Comparison of ENCODE assay signal across 9 mouse cellular contexts in genomic region chr7:4546050-4546449, GRCm38 (mm10). TPM values are rescaled to one million over a fixed set of nuclear protein-coding genes. Genes with fewer than 3 reads are reported as not detected.
DNase-seq lines count a peak whose midpoint lies in the region; ATAC-seq lines count a peak whose summit lies in the region.
"Had no signal": no experiment of that assay in that cellular context is flagged by ENCODE, and none has a peak within 500 bp of the region (broad histone marks: within the 10 kb centered on the region; RNA-seq: fewer than 3 reads in every experiment).

No protein-coding gene starts in this region.

- H3K4me1 ChIP-seq in kidney, embryonic 16.5 days (ENCODE audit: insufficient read depth, low read length) = peaks cover 14% of the 10 kb centered on the region
- no peaks in the 10 kb centered on the region; the same call in 1 of the 2 replicates for H3K4me1 ChIP-seq in embryonic facial prominence, embryonic 11.5 days (ENCODE audit: control insufficient read depth, insufficient read depth, low read length)
- peaks cover 20% of the 10 kb centered on the region for H3K4me1 ChIP-seq in forebrain, embryonic 15.5 days
- H3K4me1 ChIP-seq in midbrain, embryonic 11.5 days (ENCODE audit: control insufficient read depth, insufficient read depth, low read length) = peaks cover 8% of the 10 kb centered on the region

- no peak overlapping the region for H3K9ac ChIP-seq in kidney, embryonic 16.5 days (replicated peaks; ENCODE audit: low read length)
- no peak overlapping the region; the same call in 1 of the 2 replicates for H3K9ac ChIP-seq in embryonic facial prominence, embryonic 11.5 days (replicated peaks; ENCODE audit: low read length)
- H3K9ac ChIP-seq in forebrain, embryonic 15.5 days (replicated peaks) = peak overlapping the region; percentile 50
- peak overlapping the region; percentile 51; the same call in 1 of the 2 replicates for H3K9ac ChIP-seq in midbrain, embryonic 11.5 days (ENCODE audit: low read length)

- H3K27me3 ChIP-seq in kidney, embryonic 16.5 days (ENCODE audit: insufficient read depth, low read length) = no peaks in the 10 kb centered on the region
- H3K27me3 ChIP-seq in embryonic facial prominence, embryonic 11.5 days (ENCODE audit: control insufficient read depth, insufficient read depth, low read length) = peaks cover 2% of the 10 kb centered on the region; the same call in 1 of the 2 replicates
- H3K27me3 ChIP-seq in forebrain, embryonic 15.5 days = no peaks in the 10 kb centered on the region
- no peaks in the 10 kb centered on the region for H3K27me3 ChIP-seq in midbrain, embryonic 11.5 days (ENCODE audit: control insufficient read depth, insufficient read depth, low read length)

- no peak overlapping the region for H3K27ac ChIP-seq in kidney, embryonic 16.5 days (ENCODE audit: low read length)
- H3K27ac ChIP-seq in embryonic facial prominence, embryonic 11.5 days (replicated peaks; ENCODE audit: low read depth, low read length) = no peak overlapping the region
- peak overlapping the region; percentile 92 for H3K27ac ChIP-seq in forebrain, embryonic 15.5 days (replicated peaks)
- H3K27ac ChIP-seq in midbrain, embryonic 11.5 days (ENCODE audit: low read depth, low read length) = peak overlapping the region; percentile 42; the same call in 1 of the 2 replicates

- no peak for DNase-seq in kidney, postnatal 36 days
- DNase-seq in embryonic facial prominence, embryonic 11.5 days (ENCODE audit: low spot score) = no peak
- no peak for DNase-seq in midbrain, embryonic 11.5 days (ENCODE audit: low spot score, missing footprints)
- DNase-seq in embryo, embryonic 10.5 days (ENCODE audit: low spot score) = no peak
- no peak for DNase-seq in yolk sac, embryonic 10.5 days (ENCODE audit: low spot score)
- no peak for DNase-seq in right cerebral cortex, postnatal 36 days (ENCODE audit: low spot score in 2 of 2)

- H3K4me3 ChIP-seq in kidney, embryonic 16.5 days (ENCODE audit: low read length) = no peak overlapping the region
- no peak overlapping the region for H3K4me3 ChIP-seq in embryonic facial prominence, embryonic 11.5 days (ENCODE audit: low read depth, low read length)
- H3K4me3 ChIP-seq in forebrain, embryonic 15.5 days = peak overlapping the region; percentile 48
- H3K4me3 ChIP-seq in midbrain, embryonic 11.5 days (ENCODE audit: low read depth, low read length) = peak overlapping the region; percentile 45

- WGBS in kidney, embryonic 16.5 days = 78% methylated on average over 15 of the region's 15 CpGs
- 70% methylated on average over 15 of the region's 15 CpGs for WGBS in embryonic facial prominence, embryonic 11.5 days
- WGBS in forebrain, embryonic 15.5 days = 73% methylated on average over 15 of the region's 15 CpGs
- 77% methylated on average over 15 of the region's 15 CpGs for WGBS in midbrain, embryonic 11.5 days

- H3K9me3 ChIP-seq in kidney, embryonic 16.5 days (ENCODE audit: low read length) = no peaks in the 10 kb centered on the region
- no peaks in the 10 kb centered on the region for H3K9me3 ChIP-seq in embryonic facial prominence, embryonic 11.5 days (replicated peaks; ENCODE audit: control insufficient read depth, low read length)
- H3K9me3 ChIP-seq in forebrain, embryonic 15.5 days = no peaks in the 10 kb centered on the region
- no peaks in the 10 kb centered on the region for H3K9me3 ChIP-seq in midbrain, embryonic 11.5 days (ENCODE audit: control insufficient read depth, low read length)

- peak overlapping the region; percentile 66 for H3K4me2 ChIP-seq in kidney, embryonic 16.5 days (replicated peaks; ENCODE audit: low read depth, low read length)
- peak overlapping the region; percentile 65 for H3K4me2 ChIP-seq in embryonic facial prominence, embryonic 11.5 days (ENCODE audit: low read depth, low read length)
- H3K4me2 ChIP-seq in forebrain, embryonic 15.5 days (replicated peaks) = peak overlapping the region; percentile 75
- H3K4me2 ChIP-seq in midbrain, embryonic 11.5 days = peak overlapping the region; percentile 75

- ATAC-seq in kidney, embryonic 16.5 days (ENCODE audit: low FRiP score, low TSS enrichment) = 0 out of 2 replicates have a peak, but pooled peaks have one; percentile 3
- ATAC-seq in embryonic facial prominence, embryonic 11.5 days (replicated peaks; ENCODE audit: insufficient number of reproducible peaks, low FRiP score, low TSS enrichment, low read depth) = peak; percentile 5; the same call in 1 of the 2 replicates
- ATAC-seq in forebrain, embryonic 15.5 days (replicated peaks) = peak; percentile 28
- ATAC-seq in midbrain, embryonic 11.5 days (ENCODE audit: low FRiP score) = peak; percentile 49

- no peaks in the 10 kb centered on the region for H3K36me3 ChIP-seq in kidney, embryonic 16.5 days (ENCODE audit: insufficient read depth, low read length)
- no peaks in the 10 kb centered on the region for H3K36me3 ChIP-seq in embryonic facial prominence, embryonic 11.5 days (replicated peaks; ENCODE audit: control insufficient read depth, insufficient read depth, low read depth, low read length)
- peaks cover 15% of the 10 kb centered on the region for H3K36me3 ChIP-seq in forebrain, embryonic 15.5 days
- no peaks in the 10 kb centered on the region for H3K36me3 ChIP-seq in midbrain, embryonic 11.5 days (ENCODE audit: control insufficient read depth, insufficient read depth, low read length)

RNA-seq across cellular contexts. Expression of gene Syt5, which starts 1.3 kb away (rescaled TPM):
- 5.3 and 6.6 TPM in 2 replicates for polyA plus RNA-seq in kidney, embryonic 16.5 days (2015; fragmentation: Nextera tagmentation; extraction: Ambion mirVana)
- polyA plus RNA-seq in embryonic facial prominence, embryonic 11.5 days (2014; fragmentation: Nextera tagmentation; extraction: Ambion mirVana) = 4.8 and 6.6 TPM in 2 replicates
- 158 and 164 TPM in 2 replicates for polyA plus RNA-seq in forebrain, embryonic 15.5 days (2015; fragmentation: Nextera tagmentation; extraction: Ambion mirVana)
- 10.4 and 10.5 TPM in 2 replicates for polyA plus RNA-seq in midbrain, embryonic 11.5 days (2014; fragmentation: Nextera tagmentation; extraction: Ambion mirVana)
- polyA plus RNA-seq: liver, adult 2 months had no signal

RNA-seq across cellular contexts. Expression of gene Dnaaf3, which starts 13.8 kb away (rescaled TPM):
- polyA plus RNA-seq in kidney, embryonic 16.5 days (2015; fragmentation: Nextera tagmentation; extraction: Ambion mirVana) = 3.3 and 3.5 TPM in 2 replicates
- 1.0 and 1.6 TPM in 2 replicates for polyA plus RNA-seq in embryonic facial prominence, embryonic 11.5 days (2014; fragmentation: Nextera tagmentation; extraction: Ambion mirVana)
- 1.6 and 1.7 TPM in 2 replicates for polyA plus RNA-seq in forebrain, embryonic 15.5 days (2015; fragmentation: Nextera tagmentation; extraction: Ambion mirVana)
- polyA plus RNA-seq in midbrain, embryonic 11.5 days (2014; fragmentation: Nextera tagmentation; extraction: Ambion mirVana) = 0.85 and 1.1 TPM in 2 replicates

RNA-seq across cellular contexts. Expression of gene Tnni3, which starts 22.0 kb away (rescaled TPM):
- 5.8 and 6.1 TPM in 2 replicates for polyA plus RNA-seq in kidney, embryonic 16.5 days (2015; fragmentation: Nextera tagmentation; extraction: Ambion mirVana)
- polyA plus RNA-seq in embryonic facial prominence, embryonic 11.5 days (2014; fragmentation: Nextera tagmentation; extraction: Ambion mirVana) = 2.6 and 9.9 TPM in 2 replicates
- 1.8 and 1.9 TPM in 2 replicates for polyA plus RNA-seq in forebrain, embryonic 15.5 days (2015; fragmentation: Nextera tagmentation; extraction: Ambion mirVana)
- 0.97 and 1.7 TPM in 2 replicates for polyA plus RNA-seq in midbrain, embryonic 11.5 days (2014; fragmentation: Nextera tagmentation; extraction: Ambion mirVana)

RNA-seq across cellular contexts. Expression of gene Tnnt1, which starts 29.9 kb away (rescaled TPM):
- polyA plus RNA-seq in kidney, embryonic 16.5 days (2015; fragmentation: Nextera tagmentation; extraction: Ambion mirVana) = 20.9 and 21.6 TPM in 2 replicates
- polyA plus RNA-seq in embryonic facial prominence, embryonic 11.5 days (2014; fragmentation: Nextera tagmentation; extraction: Ambion mirVana) = 44.9 and 61.5 TPM in 2 replicates
- polyA plus RNA-seq in forebrain, embryonic 15.5 days (2015; fragmentation: Nextera tagmentation; extraction: Ambion mirVana) = 2.5 and 2.6 TPM in 2 replicates
- 6.6 and 8.1 TPM in 2 replicates for polyA plus RNA-seq in midbrain, embryonic 11.5 days (2014; fragmentation: Nextera tagmentation; extraction: Ambion mirVana)

RNA-seq across cellular contexts. Expression of gene Ppp1r12c, which starts 44.6 kb away (rescaled TPM):
- polyA plus RNA-seq in kidney, embryonic 16.5 days (2015; fragmentation: Nextera tagmentation; extraction: Ambion mirVana) = 22.1 and 31.6 TPM in 2 replicates
- 33.0 and 35.3 TPM in 2 replicates for polyA plus RNA-seq in embryonic facial prominence, embryonic 11.5 days (2014; fragmentation: Nextera tagmentation; extraction: Ambion mirVana)
- 48.4 and 50.3 TPM in 2 replicates for polyA plus RNA-seq in forebrain, embryonic 15.5 days (2015; fragmentation: Nextera tagmentation; extraction: Ambion mirVana)
- 28.4 and 32.7 TPM in 2 replicates for polyA plus RNA-seq in midbrain, embryonic 11.5 days (2014; fragmentation: Nextera tagmentation; extraction: Ambion mirVana)

Comparison
In these comparisons a context has a peak if more than half of its experiments do, and no peak if none do; other contexts are left out.
1. H3K27ac ChIP-seq: peak in forebrain, embryonic 15.5 days (single experiment) and midbrain, embryonic 11.5 days (single experiment); none in kidney, embryonic 16.5 days (single experiment) and embryonic facial prominence, embryonic 11.5 days (single experiment).
2. H3K4me3 ChIP-seq: peak in forebrain, embryonic 15.5 days (single experiment) and midbrain, embryonic 11.5 days (single experiment); none in kidney, embryonic 16.5 days (single experiment) and embryonic facial prominence, embryonic 11.5 days (single experiment).
3. H3K9ac ChIP-seq: peak in forebrain, embryonic 15.5 days (single experiment) and midbrain, embryonic 11.5 days (single experiment); none in kidney, embryonic 16.5 days (single experiment) and embryonic facial prominence, embryonic 11.5 days (single experiment).
4. RNA of gene Syt5, which starts 1.3 kb away (polyA plus RNA-seq): 158 to 164 TPM in forebrain, embryonic 15.5 days; 10.4 to 10.5 TPM in midbrain, embryonic 11.5 days, 5.3 to 6.6 TPM in kidney, embryonic 16.5 days and 4.8 to 6.6 TPM in embryonic facial prominence, embryonic 11.5 days; every median in the first group is over 10 times any median in the second.
5. Peak in every context shown above with its lines, with median percentiles within 50 percentile points of each other: ATAC-seq and H3K4me2 ChIP-seq.